Mouse (Mus musculus) fibroblast of lung, adult 2 months (primary cell): ENCODE measurements at regions not wholly inside any gene's neighbourhood (a gene's known extent, or its start where the extent isn't known, plus 50 kb on each side); places are given as distances from the start of the nearest gene placed in this dataset.
"Not testable (repeated sequence)": the region's sequence is repeated elsewhere in the genome, so short reads cannot be mapped to it uniquely, and the experiment has no call there.

ENCODE experiments used
- DNase-seq: peaks from one replicate; pipeline ENCODE4 v3.0.0-alpha.2; 2011; ENCODE audit warnings: low read depth

DNA sequence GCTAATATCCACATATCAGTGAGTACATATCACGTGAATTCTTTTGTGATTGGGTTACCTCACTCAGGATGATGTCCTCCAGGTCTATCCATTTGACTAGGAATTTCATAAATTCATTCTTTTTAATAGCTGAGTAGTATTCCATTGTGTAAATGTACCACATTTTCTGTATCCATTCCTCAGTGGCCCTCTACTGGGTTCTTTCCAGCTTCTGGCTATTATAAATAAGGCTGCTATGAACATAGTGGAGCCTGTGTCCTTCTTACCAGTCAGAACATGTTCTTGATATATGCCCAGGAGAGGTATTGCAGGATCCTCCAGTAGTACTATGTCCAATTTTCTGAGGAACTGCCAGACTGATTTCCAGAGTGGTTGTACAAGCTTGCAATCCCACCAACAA is 884.0 kb upstream of the Lrrc4c start:
- DNase-seq: not testable (repeated sequence)

DNA sequence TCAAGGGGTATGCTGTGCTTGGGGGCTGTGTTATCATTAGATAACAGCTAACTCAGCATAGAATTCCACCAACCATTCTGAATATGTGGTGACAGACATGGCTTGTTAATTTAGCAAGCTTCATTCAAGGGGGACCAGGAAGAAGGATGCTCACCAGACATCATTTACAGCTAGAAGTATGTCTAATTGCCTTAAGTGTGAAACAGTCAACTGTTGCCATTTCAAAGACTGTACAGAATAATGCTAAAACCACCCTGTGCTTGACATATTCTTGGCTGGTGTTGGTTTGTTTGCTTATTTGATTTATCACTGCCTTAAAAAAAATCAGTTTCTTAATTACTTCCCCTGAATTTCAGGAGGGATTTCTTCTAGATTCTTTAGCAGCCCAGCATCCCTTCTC is 877.0 kb upstream of the Lrrc4c start:
- DNase-seq: no peak

DNA sequence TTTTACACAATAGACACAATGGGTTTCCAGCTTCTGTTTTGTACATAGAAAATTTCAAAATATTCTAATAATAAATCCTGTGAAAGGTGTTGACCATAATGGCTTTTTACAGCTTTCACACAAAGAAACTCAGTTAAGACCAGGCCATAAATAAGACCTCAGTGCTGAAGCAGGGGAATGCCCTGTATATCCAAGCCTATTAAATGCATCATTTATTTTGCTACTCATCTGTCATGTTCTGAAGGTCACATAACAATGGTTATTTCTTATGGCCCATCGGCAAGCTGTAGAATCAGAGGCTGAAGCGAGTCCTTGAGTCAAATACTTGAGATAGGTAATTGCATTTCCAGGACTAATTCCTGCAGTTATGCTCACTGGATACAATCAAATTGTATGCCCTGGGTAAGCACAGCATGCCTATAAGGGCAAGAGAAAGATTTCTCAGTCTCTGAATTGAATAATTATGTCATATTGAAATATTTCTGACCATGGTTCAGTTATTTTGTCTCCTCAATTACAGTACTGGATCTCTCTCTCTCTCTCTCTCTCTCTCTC is 874.6 kb upstream of the Lrrc4c start:
- DNase-seq: no peak

GRCm38 (mm10) chr2:95448897-95449296 is 869.1 kb upstream of the Lrrc4c start:
- no peak for DNase-seq

- no peak for DNase-seq
Observed at GRCm38 (mm10) chr2:95479827-95480226, 838.1 kb upstream of the Lrrc4c start.

GRCm38 (mm10) chr2:95483397-95483796 is 834.6 kb upstream of the Lrrc4c start:
- DNase-seq: no peak

- DNase-seq: no peak
Observed at GRCm38 (mm10) chr2:95487580-95488135, 830.3 kb upstream of the Lrrc4c start.

DNA sequence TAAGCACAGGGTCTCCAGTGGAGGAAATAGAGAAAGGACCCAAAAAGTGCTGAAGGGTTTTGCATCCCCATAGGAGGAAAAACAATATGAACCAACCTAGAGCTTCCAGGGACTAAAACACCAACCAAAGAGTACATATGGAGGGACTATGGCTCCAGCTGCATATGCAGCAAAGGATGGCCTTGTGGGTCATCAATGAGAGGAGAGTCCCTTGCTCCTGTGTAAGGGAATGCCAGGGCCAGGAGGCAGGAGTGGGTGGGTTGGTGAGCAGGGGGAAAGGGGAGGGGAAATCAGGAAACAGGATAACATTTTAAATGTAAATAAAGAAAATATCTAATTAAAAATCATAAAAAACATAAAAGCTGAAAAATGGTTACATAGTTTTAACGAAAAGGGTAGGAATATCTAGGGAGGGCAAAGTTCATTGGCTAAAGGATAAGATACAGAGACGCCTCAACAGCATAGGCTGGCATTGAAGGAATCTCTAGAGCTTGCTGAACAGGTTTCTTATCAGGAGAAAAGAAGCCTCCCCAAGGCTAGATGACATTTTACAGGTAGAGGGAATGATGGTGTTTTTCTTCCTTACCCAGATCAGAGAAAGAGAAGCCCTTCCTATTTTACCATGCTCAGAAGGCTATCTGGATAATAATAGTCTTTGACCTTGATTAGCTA is 823.8 kb upstream of the Lrrc4c start:
- DNase-seq: no peak

DNA sequence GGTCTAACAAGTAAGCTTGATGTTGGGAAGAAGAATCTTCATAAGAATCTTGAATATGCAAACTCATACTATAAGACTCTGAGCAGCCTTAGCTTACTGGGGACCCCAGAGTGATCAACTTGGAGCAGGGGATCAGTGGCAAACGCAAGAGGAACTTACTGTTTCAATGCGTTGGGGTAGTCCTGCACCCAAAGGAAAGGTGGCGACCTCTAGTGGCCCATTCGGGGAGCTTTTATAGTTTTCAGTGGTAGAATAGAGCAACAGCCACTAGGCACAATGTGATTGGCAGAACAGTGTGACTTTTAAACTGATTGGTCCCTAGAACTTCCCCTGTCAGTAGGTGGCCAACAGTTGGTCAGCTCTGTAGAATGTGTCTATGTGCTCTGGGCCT is 823.3 kb upstream of the Lrrc4c start:
- no peak for DNase-seq

DNA sequence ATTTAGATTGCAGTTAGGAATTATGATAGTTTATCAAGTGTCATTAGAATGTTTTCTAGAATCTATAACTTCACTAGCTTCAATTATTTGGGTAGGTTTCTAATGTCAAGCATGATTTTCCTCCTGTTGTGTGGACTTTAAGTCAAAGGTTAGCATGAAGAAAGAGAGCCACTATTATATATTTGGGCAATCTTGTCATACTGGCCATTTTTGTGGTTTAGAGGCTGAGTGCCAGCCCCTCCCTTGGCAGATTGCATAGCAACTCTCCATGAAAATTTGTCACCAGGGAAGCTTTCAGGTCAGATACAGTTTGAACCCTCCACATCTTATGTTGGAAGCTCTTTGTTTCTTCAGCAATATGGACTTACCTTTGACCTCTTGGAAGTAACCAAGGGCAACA is 806.7 kb upstream of the Lrrc4c start:
- DNase-seq: peak; percentile 2

GRCm38 (mm10) chr2:95521624-95522023 is 796.3 kb upstream of the Lrrc4c start:
- DNase-seq: no peak

DNA sequence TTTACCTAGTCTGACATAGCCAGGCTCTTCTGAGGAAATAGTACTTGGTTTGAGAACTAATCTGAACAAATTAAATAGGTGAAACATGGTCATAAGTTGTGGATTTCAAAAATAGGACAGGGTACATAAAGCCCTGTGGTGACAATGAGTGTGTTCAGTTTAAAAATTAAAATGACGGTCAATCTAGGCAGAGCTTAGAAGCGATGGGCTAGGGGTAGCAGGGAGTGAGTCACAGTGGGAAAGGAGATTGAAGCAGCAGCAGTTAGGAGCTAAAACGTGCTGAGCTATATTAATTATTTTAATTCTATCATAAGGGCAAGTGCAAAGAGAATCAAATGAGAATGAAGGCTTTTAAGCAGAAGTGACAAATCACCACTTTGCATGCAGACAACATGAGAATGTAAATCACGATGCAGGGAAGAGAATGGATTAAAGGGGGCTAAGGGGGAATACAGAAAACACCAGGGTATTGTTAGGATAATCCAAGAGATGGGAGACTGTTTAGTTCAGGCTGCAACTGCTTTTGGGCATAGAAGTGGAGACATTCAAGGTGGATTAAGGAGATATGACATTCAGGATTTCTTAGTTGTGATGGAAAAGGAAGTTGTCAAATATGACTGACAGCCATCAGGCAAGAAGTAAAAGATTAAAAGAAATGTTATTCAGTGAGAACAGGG is 793.2 kb upstream of the Lrrc4c start:
- DNase-seq: no peak

DNA sequence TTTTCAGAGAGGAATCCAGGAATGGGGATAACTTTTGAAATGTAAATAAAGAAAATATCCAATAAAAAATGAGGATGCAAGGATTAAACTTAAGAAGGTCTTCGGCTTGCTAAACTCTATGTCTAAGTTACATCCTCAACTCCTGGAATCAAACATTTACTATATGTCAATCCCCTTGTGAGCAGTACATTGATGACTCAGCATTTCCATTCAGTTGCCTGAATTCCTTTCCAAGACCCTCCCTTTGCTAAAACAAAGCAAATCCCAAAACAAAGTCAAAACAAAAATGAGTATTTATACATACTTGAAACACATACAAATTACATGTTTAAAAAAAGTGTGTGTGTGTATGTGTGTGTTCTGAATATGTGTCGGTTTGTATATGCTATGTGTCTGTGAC is 753.9 kb upstream of the Lrrc4c start:
- no peak for DNase-seq

DNA sequence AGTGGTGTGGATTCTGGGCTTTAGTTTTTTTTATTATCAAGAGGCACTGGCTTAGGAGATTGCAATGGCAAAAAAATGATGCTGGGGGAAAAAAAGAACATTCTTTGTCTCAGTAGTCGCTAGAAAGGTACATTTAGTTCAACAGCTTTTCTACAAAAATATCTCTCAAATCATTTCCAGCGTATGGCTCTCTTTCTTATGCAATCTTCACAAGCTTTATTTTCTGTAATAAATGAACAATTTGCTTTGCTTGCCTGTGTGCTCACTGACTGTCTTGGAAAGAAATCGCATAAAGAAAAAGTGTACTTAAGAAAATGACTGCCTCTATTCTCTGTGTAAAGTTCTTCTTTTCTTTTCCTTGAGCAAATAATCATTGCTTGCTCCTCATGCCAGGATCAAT is 742.1 kb upstream of the Lrrc4c start:
- DNase-seq: no peak

DNA sequence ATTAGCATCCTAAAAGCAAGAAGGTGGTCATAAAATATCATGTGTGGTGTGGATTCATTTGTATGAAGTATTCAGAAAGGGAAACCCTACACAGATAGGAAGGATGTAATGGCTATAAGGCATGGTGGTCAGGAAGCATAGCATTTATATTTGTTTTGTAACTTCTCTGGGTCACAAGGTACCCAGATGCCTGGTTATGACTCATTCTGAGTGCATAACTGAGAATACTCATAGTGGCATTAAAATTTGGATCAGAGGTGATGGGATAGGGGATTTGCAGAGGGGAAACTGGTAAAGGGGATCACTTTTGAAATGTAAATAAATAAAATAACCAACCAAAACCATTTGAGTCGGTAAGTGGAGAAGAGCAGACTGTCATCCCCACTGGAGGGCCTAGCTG is 738.8 kb upstream of the Lrrc4c start:
- DNase-seq: no peak

GRCm38 (mm10) chr2:95586002-95586401 is 732.0 kb upstream of the Lrrc4c start:
- DNase-seq: no peak

DNA sequence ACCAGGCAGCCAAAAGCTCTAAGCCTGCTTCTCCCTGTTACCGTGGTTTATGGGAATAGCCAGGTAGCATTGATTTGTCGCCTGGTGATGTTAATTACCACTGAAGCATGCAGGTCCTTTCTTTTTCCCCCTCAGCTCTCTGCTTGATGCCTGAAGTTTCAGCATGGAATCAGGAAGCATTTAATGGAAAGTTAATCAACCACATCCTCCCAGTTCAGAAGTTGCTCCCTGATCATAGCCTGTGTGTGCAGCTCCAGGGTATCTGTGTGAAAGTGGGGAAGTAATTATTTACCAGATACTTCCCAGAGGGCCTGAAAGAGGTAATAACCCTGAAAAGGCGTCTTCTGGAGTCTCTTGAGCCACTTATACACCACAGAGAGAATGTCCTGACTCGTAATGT is 730.9 kb upstream of the Lrrc4c start:
- no peak for DNase-seq

- no peak for DNase-seq
Observed at GRCm38 (mm10) chr2:95613354-95613753, 704.6 kb upstream of the Lrrc4c start.

DNA sequence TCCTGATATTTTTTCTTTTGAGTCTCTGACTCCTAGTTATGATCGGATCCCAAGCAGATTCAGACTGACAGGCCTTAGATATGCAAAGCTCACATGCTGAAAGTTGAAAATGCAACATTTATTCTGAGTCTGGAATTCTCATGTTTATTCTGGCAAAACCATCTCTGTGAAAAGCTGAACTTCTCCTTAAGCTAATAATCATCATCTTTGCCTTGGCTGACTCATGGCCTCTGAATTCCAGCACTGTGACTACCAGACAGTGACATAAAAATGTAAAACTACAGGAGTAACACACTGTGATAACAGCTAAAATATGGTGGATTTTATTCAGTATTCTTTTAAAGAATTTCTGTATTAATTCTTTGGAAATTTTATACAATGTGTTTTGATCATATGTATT is 680.4 kb upstream of the Lrrc4c start:
- DNase-seq: peak; percentile 31

GRCm38 (mm10) chr2:95674347-95674746 is 643.6 kb upstream of the Lrrc4c start:
- DNase-seq: no peak

- DNase-seq: peak; percentile 9
Observed at GRCm38 (mm10) chr2:95715355-95715754, 602.6 kb upstream of the Lrrc4c start.
